Mouse (Mus musculus) liver, embryonic 16.5 days (tissue): ENCODE results near the gene Lasp1. TPM values are rescaled to one million over a fixed set of nuclear protein-coding genes. Genes with fewer than 3 reads are reported as not detected.

Experiments
- ATAC-seq: fragments of 200-750 bp; cut with Nextera tagmentation; 2 replicates; pipeline ENCODE4 v1.8.0; 2017; ENCODE audit warnings: low read depth, mild to moderate bottlenecking, moderate number of reproducible peaks, moderate library complexity
- H3K27ac ChIP-seq: fragments of 300-500 bp; sonication (generic); 2 replicates; pipeline ENCODE4 v1.5.1; 2014; ENCODE audit warnings: mild to moderate bottlenecking, low read length
- H3K27me3 ChIP-seq: fragments of 300-500 bp; sonication (generic); 2 replicates; pipeline ENCODE4 v1.6.1; 2014; ENCODE audit warnings: low read depth, low read length, mixed read lengths; ENCODE audit not compliant: control insufficient read depth, insufficient read depth
- H3K36me3 ChIP-seq: fragments of 300-500 bp; sonication (generic); 2 replicates; pipeline ENCODE4 v1.6.1; 2014; ENCODE audit warnings: mild to moderate bottlenecking; ENCODE audit not compliant: control insufficient read depth, insufficient read depth
- H3K4me1 ChIP-seq: fragments of 300-500 bp; sonication (generic); 2 replicates; pipeline ENCODE4 v1.6.1; 2014; ENCODE audit warnings: low read depth, low read length, mixed read lengths; ENCODE audit not compliant: control insufficient read depth
- H3K4me2 ChIP-seq: fragments of 300-500 bp; sonication (generic); 2 replicates; pipeline ENCODE4 v1.6.1; 2014; ENCODE audit warnings: low read depth, low read length, mixed read lengths
- H3K4me3 ChIP-seq: fragments of 300-500 bp; sonication (generic); 2 replicates; pipeline ENCODE4 v1.5.1; 2014; ENCODE audit warnings: low read depth, mild to moderate bottlenecking, low read length
- H3K9ac ChIP-seq: fragments of 300-500 bp; sonication (generic); 2 replicates; pipeline ENCODE4 v1.6.1; 2014; ENCODE audit warnings: low read depth, low read length
- H3K9me3 ChIP-seq: fragments of 300-500 bp; sonication (generic); replicated peaks from 2 replicates; pipeline ENCODE4 v1.6.1; 2016; ENCODE audit warnings: low read length; ENCODE audit not compliant: control insufficient read depth
- WGBS: fragments of 180-500 bp; shearing (Covaris S2); extraction: QIAGEN DNeasy Blood & Tissue Kit; methylation state at CpG from one replicate; pipeline ENCODE4 v1.1.7; 2014; ENCODE audit not compliant: insufficient replicate concordance; 5-methylcytosine and 5-hydroxymethylcytosine counted together
- polyA plus RNA-seq: library from polyadenylated mRNA; unstranded; fragments of >200 nt; fragmentation: Nextera tagmentation; extraction: Ambion mirVana; gene quantifications from 2 replicates; pipeline ENCODE4 v1.2.1, GENCODE M21; 2015

Gene Lasp1
- polyA plus RNA-seq, 1 experiment from 2014 or later: 38.3 TPM

GRCm38 (mm10) chr11:97811569-97812362 lies 13.0 kb downstream of the Lasp1 start:
- no peak overlapping the region for H3K9ac ChIP-seq
- H3K27ac ChIP-seq: peak overlapping the region; percentile 38; the same call in 1 of the 2 replicates
- H3K4me2 ChIP-seq: no peak overlapping the region
- WGBS: 61% methylated on average over 12 of the region's 13 CpGs
- no peak overlapping the region for H3K4me3 ChIP-seq
- peak; percentile 65 for ATAC-seq
- H3K9me3 ChIP-seq: no peaks in the 10 kb centered on the region
- peaks cover 54% of the 10 kb centered on the region for H3K4me1 ChIP-seq
- no peaks in the 10 kb centered on the region for H3K27me3 ChIP-seq
- no peaks in the 10 kb centered on the region for H3K36me3 ChIP-seq

- Histone ChIP-seq H3K4me2 (no peak overlapping the region), H3K27ac (no peak overlapping the region), H3K4me1 (peaks cover 61% of the 10 kb centered on the region), H3K9ac (no peak overlapping the region), H3K27me3 (no peaks in the 10 kb centered on the region), H3K36me3 (no peaks in the 10 kb centered on the region), H3K4me3 (no peak overlapping the region), H3K9me3 (no peaks in the 10 kb centered on the region)
- 70% methylated on average over 3 of the region's 3 CpGs for WGBS
- no peak for ATAC-seq
Observed at GRCm38 (mm10) chr11:97812491-97812921, 13.7 kb downstream of the Lasp1 start.

DNA sequence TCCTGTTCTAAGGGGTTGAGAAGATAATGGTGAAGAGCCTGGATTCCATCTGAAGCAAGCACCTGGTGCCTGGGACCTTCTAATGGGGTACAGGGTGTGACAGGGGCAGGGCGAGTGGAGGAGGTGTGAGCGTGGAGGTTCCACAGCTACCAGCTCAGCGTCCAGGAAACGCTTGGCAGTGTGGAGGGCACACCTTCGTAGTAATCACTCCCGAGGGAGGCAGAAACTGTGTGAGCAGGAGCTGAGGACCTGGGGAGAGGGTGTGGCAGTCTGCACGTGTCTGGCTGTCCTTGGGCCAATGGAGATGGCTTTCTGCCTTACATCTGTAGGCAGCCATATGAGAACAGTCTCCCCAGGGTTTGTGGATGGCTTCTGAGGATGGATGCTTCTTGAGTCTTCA lies 14.3 kb downstream of the Lasp1 start:
- no peak overlapping the region for H3K27ac ChIP-seq
- WGBS: 64% methylated on average over 7 of the region's 7 CpGs
- no peak for ATAC-seq
- no peak overlapping the region for H3K4me2 ChIP-seq
- H3K36me3 ChIP-seq: no peaks in the 10 kb centered on the region
- no peaks in the 10 kb centered on the region for H3K9me3 ChIP-seq
- no peak overlapping the region for H3K4me3 ChIP-seq
- H3K9ac ChIP-seq: no peak overlapping the region
- no peaks in the 10 kb centered on the region for H3K27me3 ChIP-seq
- H3K4me1 ChIP-seq: peaks cover 64% of the 10 kb centered on the region

DNA sequence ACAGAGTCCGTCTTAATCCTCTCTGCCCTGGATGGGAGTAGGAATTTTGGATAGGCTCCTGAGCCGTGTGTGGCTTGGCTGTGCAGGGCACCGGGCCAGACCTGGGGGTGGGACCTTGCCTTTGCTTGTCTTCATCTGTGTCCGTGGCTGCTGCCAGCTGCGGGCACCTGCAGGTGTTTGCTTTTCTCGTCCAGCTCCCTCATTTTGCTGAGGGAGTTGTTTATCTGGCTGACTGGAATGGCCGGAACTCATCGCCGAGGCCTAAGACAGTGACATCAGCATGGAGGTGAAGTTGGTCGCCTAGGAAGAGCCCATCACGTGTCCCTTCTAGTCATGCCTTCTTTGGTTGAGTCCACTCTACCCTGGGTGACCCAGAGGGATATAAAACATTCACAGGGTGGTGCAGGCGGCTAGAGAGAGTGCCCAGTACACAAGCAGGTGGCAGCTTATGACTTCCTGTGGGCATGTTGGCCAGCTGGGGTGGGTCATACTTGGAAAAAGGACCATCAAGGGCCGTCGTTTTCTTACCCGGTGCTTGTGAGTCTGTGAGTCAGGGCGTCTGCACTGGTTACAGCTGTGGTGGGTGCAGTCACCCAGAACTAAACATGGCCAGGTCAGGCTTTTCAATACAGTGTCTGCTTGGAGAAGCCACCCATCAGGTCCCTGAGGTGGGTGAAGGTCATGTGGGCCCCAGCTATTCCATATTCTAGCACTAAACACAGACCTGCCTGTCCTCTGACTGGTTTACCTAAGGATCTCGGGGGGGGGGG lies 15.1 kb downstream of the Lasp1 start:
- no peak overlapping the region for H3K4me3 ChIP-seq
- H3K9ac ChIP-seq: no peak overlapping the region
- no peaks in the 10 kb centered on the region for H3K9me3 ChIP-seq
- H3K4me2 ChIP-seq: no peak overlapping the region
- no peak overlapping the region for H3K27ac ChIP-seq
- H3K4me1 ChIP-seq: peaks cover 64% of the 10 kb centered on the region
- WGBS: 70% methylated on average over 16 of the region's 17 CpGs
- no peaks in the 10 kb centered on the region for H3K36me3 ChIP-seq
- no peak for ATAC-seq
- no peaks in the 10 kb centered on the region for H3K27me3 ChIP-seq

- H3K4me3 ChIP-seq: no peak overlapping the region
- ATAC-seq: no peak
- H3K4me2 ChIP-seq: no peak overlapping the region
- H3K27ac ChIP-seq: peak overlapping the region; percentile 14; the same call in 1 of the 2 replicates
- no peaks in the 10 kb centered on the region for H3K9me3 ChIP-seq
- no peaks in the 10 kb centered on the region for H3K36me3 ChIP-seq
- no peaks in the 10 kb centered on the region for H3K27me3 ChIP-seq
- peaks cover 60% of the 10 kb centered on the region for H3K4me1 ChIP-seq
- no peak overlapping the region for H3K9ac ChIP-seq
- WGBS: 65% methylated on average over 11 of the region's 11 CpGs
Observed at GRCm38 (mm10) chr11:97815736-97816135, 16.9 kb downstream of the Lasp1 start.

GRCm38 (mm10) chr11:97816176-97816575 lies 17.4 kb downstream of the Lasp1 start:
- ATAC-seq: no peak
- H3K9ac ChIP-seq: no peak overlapping the region
- no peak overlapping the region for H3K4me2 ChIP-seq
- WGBS: 68% methylated on average over 5 of the region's 5 CpGs
- peak overlapping the region; percentile 14; the same call in 1 of the 2 replicates for H3K27ac ChIP-seq
- H3K4me1 ChIP-seq: peaks cover 59% of the 10 kb centered on the region
- H3K36me3 ChIP-seq: no peaks in the 10 kb centered on the region
- H3K27me3 ChIP-seq: no peaks in the 10 kb centered on the region
- H3K4me3 ChIP-seq: no peak overlapping the region
- H3K9me3 ChIP-seq: no peaks in the 10 kb centered on the region

- WGBS: 56% methylated on average over 9 of the region's 9 CpGs
- Histone ChIP-seq H3K9me3 (no peaks in the 10 kb centered on the region), H3K4me1 (peaks cover 65% of the 10 kb centered on the region), H3K36me3 (no peaks in the 10 kb centered on the region), H3K4me2 (no peak overlapping the region), H3K27me3 (no peaks in the 10 kb centered on the region), H3K9ac (no peak overlapping the region), H3K27ac (no peak overlapping the region), H3K4me3 (no peak overlapping the region)
- ATAC-seq: no peak
Observed at GRCm38 (mm10) chr11:97816916-97817315, 18.1 kb downstream of the Lasp1 start.

DNA sequence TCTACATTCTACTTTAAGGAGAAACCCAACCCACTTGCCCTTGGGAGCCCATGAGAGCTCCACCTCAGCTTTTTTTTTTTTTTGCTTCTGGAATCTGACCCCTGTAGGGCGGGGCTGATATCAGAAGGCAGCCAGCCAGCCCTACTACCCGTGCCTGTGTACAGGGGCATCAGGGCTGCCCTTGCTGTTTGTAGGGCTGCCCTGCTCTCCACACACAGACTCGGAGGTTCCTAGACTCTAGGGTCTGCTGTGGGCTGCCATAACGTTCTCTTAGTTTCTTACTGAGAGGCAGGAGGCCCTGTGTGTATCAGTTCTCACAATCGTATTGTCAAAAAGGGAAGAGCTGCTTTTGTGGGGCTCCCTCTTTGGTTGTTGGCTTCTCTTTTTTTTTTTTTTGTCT lies 18.6 kb downstream of the Lasp1 start:
- H3K9me3 ChIP-seq: no peaks in the 10 kb centered on the region
- H3K27ac ChIP-seq: peak overlapping the region; percentile 58; the same call in 1 of the 2 replicates
- H3K36me3 ChIP-seq: no peaks in the 10 kb centered on the region
- peaks cover 64% of the 10 kb centered on the region for H3K4me1 ChIP-seq
- peak overlapping the region; percentile 46 for H3K9ac ChIP-seq
- H3K27me3 ChIP-seq: no peaks in the 10 kb centered on the region
- 4% methylated on average over 5 of the region's 5 CpGs for WGBS
- H3K4me2 ChIP-seq: peak overlapping the region; percentile 19; the same call in 1 of the 2 replicates
- ATAC-seq: peak; percentile 43
- no peak overlapping the region for H3K4me3 ChIP-seq

- ATAC-seq: no peak
- Histone ChIP-seq H3K4me2 (no peak overlapping the region), H3K9ac (no peak overlapping the region; the same call in 1 of the 2 replicates), H3K4me1 (peaks cover 60% of the 10 kb centered on the region), H3K4me3 (no peak overlapping the region), H3K36me3 (no peaks in the 10 kb centered on the region), H3K27ac (no peak overlapping the region; the same call in 1 of the 2 replicates), H3K27me3 (no peaks in the 10 kb centered on the region), H3K9me3 (no peaks in the 10 kb centered on the region)
- 39% methylated on average over 6 of the region's 6 CpGs for WGBS
Observed at GRCm38 (mm10) chr11:97818003-97818402, 19.2 kb downstream of the Lasp1 start.
